Mouse (Mus musculus) liver, embryonic 14.5 days (tissue): ENCODE measurements at regions not wholly inside any gene's neighbourhood (a gene's known extent, or its start where the extent isn't known, plus 50 kb on each side); places are given as distances from the start of the nearest gene placed in this dataset.

Source experiments
- ATAC-seq: fragments of 200-750 bp; cut with Nextera tagmentation; 2 replicates; pipeline ENCODE4 v1.8.0; 2017; ENCODE audit warnings: moderate number of reproducible peaks, mild to moderate bottlenecking, moderate library complexity; ENCODE audit not compliant: insufficient read depth
- DNase-seq, 3 experiments: peaks; one replicate each; pipeline ENCODE4 v3.0.0-alpha.2; 2012 to 2013; ENCODE audit warnings: low read depth in 3 of 3, low spot score in 3 of 3
- H3K27ac ChIP-seq: fragments of 300-500 bp; sonication (generic); 2 replicates; pipeline ENCODE4 v1.5.1; 2014; ENCODE audit warnings: moderate library complexity, mild to moderate bottlenecking, control low read depth, inconsistent platforms
- H3K27me3 ChIP-seq: fragments of 300-500 bp; sonication (generic); 2 replicates; pipeline ENCODE4 v1.6.1; 2014; ENCODE audit warnings: mild to moderate bottlenecking, low read length, moderate library complexity; ENCODE audit not compliant: control insufficient read depth, insufficient read depth
- H3K36me3 ChIP-seq: fragments of 300-500 bp; sonication (generic); replicated peaks from 2 replicates; pipeline ENCODE4 v1.6.1; 2014; ENCODE audit warnings: low read depth; ENCODE audit not compliant: control insufficient read depth, insufficient read depth
- H3K4me1 ChIP-seq, 2 experiments: fragments of 200-500 bp in 1 of 2; fragments of 300-500 bp in 1 of 2; sonication (generic) in 1 of 2; replicated peaks; 2 replicates each; pipeline ENCODE4 v1.6.1; 2012 to 2014; ENCODE audit warnings: antibody characterized with exemption in 1 of 2, inconsistent platforms in 1 of 2, low read length in 1 of 2; ENCODE audit not compliant: control insufficient read depth in 2 of 2, insufficient read depth in 2 of 2
- H3K4me2 ChIP-seq: fragments of 300-500 bp; sonication (generic); 2 replicates; pipeline ENCODE4 v1.6.1; 2014; ENCODE audit warnings: low read depth, mild to moderate bottlenecking, control low read depth, moderate library complexity
- H3K4me3 ChIP-seq, 2 experiments: fragments of 200-500 bp in 1 of 2; fragments of 300-500 bp in 1 of 2; sonication (generic) in 1 of 2; 2 replicates each; pipeline ENCODE4 v1.5.1; 2012 to 2014; ENCODE audit warnings: low read depth in 2 of 2, low read length in 2 of 2, mild to moderate bottlenecking in 2 of 2, control low read depth in 1 of 2, inconsistent platforms in 1 of 2, moderate library complexity in 1 of 2; ENCODE audit not compliant: insufficient read depth in 1 of 2
- H3K9ac ChIP-seq: fragments of 300-500 bp; sonication (generic); replicated peaks from 2 replicates; pipeline ENCODE4 v1.6.1; 2014; ENCODE audit warnings: mild to moderate bottlenecking, control low read depth, moderate library complexity
- H3K9me3 ChIP-seq: fragments of 300-500 bp; sonication (generic); 2 replicates; pipeline ENCODE4 v1.6.1; 2016; ENCODE audit warnings: low read length, mixed read lengths; ENCODE audit not compliant: control insufficient read depth
- CTCF ChIP-seq: IDR thresholded peaks from 2 replicates; pipeline ENCODE4 v1.5.1; 2016; ENCODE audit warnings: antibody characterized with exemption, low read depth, control low read depth
- EP300 ChIP-seq: IDR thresholded peaks from 2 replicates; pipeline ENCODE4 v1.6.1; 2016; ENCODE audit warnings: antibody characterized with exemption, low read depth
- WGBS: fragments of 180-500 bp; shearing (Covaris S2); extraction: QIAGEN DNeasy Blood & Tissue Kit; methylation state at CpG from one replicate; pipeline ENCODE4 v1.1.7; 2014; ENCODE audit not compliant: insufficient replicate concordance; 5-methylcytosine and 5-hydroxymethylcytosine counted together

DNA sequence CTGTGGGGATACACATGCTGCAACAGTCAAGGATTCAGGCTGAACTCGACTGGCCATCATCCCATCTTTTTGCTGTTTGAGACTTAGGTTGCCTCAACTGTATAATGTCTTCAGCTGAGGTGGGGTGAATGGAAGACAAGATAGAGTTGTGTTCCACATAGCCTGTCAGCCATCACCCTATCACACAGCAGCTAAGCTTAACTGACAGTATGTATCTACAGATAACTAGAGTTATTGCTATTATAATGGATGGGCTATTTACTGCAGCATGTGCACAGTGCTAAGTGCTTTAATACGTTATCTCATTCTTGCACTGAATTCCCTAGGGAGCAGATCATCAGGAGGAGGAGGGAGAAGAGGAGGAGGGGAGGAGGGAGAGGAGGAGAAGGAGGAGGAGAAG lies 340.9 kb downstream of the Sox9 start:
- H3K4me3 ChIP-seq: no peak overlapping the region
- H3K9me3 ChIP-seq: no peaks in the 10 kb centered on the region
- H3K4me2 ChIP-seq: no peak overlapping the region
- TF ChIP-seq CTCF (no peak), EP300 (no peak)
- no peaks in the 10 kb centered on the region for H3K36me3 ChIP-seq
- no peak for DNase-seq
- 40% methylated on average over 2 of the region's 2 CpGs for WGBS
- H3K4me1 ChIP-seq: no peaks in the 10 kb centered on the region
- H3K9ac ChIP-seq: no peak overlapping the region
- ATAC-seq: no peak
- H3K27me3 ChIP-seq: no peaks in the 10 kb centered on the region
- no peak overlapping the region for H3K27ac ChIP-seq

DNA sequence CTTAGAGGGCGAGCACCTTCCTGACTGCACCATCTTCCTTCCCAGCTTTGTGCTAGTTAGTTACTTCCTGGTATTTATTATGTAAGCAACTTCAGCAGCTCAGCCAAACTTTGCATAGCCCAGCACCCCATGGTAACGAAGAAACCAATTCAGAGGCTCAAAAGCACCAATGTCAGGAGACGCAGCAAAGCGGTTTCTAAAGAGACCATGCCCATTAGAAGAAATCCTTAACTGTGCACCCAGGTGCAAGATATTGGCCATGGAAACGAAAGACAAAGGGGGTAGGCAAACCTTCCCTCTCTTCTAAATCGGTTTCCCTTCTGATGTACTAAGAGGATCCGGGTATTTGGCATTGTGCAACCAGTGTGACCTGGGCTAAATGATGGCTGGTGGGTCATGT lies 343.8 kb downstream of the Sox9 start:
- no peak for ATAC-seq
- Histone ChIP-seq H3K4me2 (no peak overlapping the region), H3K9me3 (no peaks in the 10 kb centered on the region), H3K9ac (no peak overlapping the region), H3K4me1 (peaks cover 0 to 10% of the 10 kb centered on the region in 2 experiments; a peak in 2 of 4 replicates), H3K4me3 (no peak overlapping the region), H3K27ac (no peak overlapping the region), H3K27me3 (no peaks in the 10 kb centered on the region), H3K36me3 (no peaks in the 10 kb centered on the region)
- DNase-seq: no peak
- WGBS: 54% methylated on average over 7 of the region's 7 CpGs
- no peak for TF ChIP-seq CTCF
- TF ChIP-seq EP300: no peak

DNA sequence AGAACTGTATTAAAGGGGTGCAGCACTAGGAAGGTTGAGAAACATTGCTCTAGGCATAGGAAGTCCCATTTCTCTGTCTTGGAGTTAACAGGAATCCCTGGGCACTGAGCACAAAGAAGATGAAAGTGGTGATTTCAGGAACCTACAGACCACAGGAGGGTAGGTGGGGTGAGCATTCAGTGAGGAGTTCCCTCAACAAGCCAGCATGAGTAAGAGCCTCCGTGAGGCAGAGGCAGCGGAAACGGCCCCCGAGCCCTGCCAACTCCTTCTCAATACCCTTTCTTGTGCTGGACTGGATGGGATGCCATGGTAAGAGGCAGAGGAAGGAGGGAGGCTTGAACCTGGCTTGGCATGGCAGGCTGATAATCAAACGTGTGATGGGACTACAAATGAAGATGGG lies 347.2 kb downstream of the Sox9 start:
- Histone ChIP-seq H3K4me1 (peaks cover 0 to 12% of the 10 kb centered on the region in 2 experiments; a peak in 3 of 4 replicates), H3K36me3 (no peaks in the 10 kb centered on the region), H3K9me3 (no peaks in the 10 kb centered on the region), H3K27ac (no peak overlapping the region), H3K9ac (no peak overlapping the region), H3K27me3 (no peaks in the 10 kb centered on the region), H3K4me3 (no peak overlapping the region), H3K4me2 (no peak overlapping the region)
- ATAC-seq (no peak), DNase-seq (no peak)
- WGBS: 82% methylated on average over 5 of the region's 5 CpGs
- no peak for TF ChIP-seq EP300
- no peak for TF ChIP-seq CTCF

DNA sequence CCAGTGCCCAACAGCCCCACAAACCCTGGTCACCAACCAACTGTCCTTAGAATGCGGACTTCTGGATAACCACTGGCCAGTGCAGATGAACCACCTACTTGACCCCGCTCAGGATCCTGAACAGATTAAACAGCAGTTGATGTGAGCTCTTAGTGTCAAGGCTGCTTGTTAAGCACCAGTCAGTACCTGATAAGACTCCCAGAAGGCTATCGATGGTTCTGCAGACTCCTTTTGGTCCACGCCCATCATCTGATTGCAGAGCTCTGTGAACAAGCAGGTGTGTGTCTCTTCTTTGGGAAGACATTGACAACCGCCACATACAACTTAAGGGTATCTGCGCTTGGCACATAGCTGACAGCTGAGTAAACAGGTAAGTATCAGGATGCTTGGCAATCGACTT lies 348.0 kb downstream of the Sox9 start:
- Histone ChIP-seq H3K4me2 (no peak overlapping the region), H3K4me3 (no peak overlapping the region), H3K27me3 (no peaks in the 10 kb centered on the region), H3K4me1 (peaks cover 0 to 12% of the 10 kb centered on the region in 2 experiments; a peak in 3 of 4 replicates), H3K9ac (no peak overlapping the region), H3K27ac (no peak overlapping the region), H3K9me3 (no peaks in the 10 kb centered on the region), H3K36me3 (no peaks in the 10 kb centered on the region)
- WGBS: 45% methylated on average over 7 of the region's 7 CpGs
- ATAC-seq (peak; percentile 60), DNase-seq (peak in 1 of 3 experiments; percentile 30)
- TF ChIP-seq CTCF: no peak
- TF ChIP-seq EP300: peak; percentile 77

DNA sequence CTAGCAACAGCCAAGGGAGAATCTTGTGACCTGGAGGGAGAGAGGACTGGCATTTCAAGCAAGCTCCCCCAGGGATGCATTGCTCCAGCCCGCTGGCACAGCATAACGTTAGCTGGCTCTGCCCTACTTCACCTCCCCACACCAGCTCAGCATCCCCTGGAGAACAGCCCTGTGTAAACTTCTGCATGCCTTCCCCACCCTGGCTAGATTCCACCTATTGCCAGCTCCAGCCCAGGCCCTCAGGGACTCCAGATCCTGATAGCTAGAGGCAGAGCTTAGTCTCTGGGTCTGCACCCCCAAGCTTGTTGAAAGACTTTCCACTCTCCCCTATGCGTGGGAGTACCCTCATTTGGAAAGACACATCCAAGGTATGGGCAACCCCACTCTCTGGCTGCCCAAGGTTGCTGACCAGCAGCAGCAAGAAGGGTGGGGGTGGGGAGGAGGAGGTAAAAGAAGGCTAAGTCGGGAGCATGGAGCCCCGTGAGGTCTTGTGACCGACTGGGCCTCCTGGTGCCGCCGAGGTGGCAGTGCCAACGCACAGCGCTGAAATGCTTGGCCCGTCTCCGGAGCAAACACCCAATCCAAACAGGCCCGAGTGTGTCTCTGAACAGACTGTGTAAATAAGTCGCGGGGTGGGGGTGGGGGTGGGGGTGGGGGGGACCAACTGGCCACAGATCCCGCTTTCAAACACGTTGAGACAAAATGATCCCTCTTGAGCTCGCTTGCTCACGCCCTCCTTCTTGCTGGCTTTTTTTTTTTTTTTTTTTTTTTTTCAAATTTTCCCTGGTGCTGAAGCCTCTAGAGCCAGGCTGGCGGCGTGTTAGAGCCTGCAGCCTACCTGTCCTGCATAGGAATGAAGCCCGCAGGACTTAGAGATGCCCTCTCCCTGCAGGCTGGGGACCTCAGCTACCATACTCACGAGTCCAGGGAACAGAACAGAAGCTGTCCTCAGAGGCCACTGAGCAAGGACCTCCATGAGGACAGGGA lies 350.3 kb downstream of the Sox9 start:
- no peak overlapping the region for H3K4me3 ChIP-seq
- no peak for DNase-seq
- H3K9me3 ChIP-seq: no peaks in the 10 kb centered on the region
- H3K27me3 ChIP-seq: no peaks in the 10 kb centered on the region
- 63% methylated on average over 23 of the region's 23 CpGs for WGBS
- peaks cover 0 to 12% of the 10 kb centered on the region in 2 experiments; a peak in 3 of 4 replicates for H3K4me1 ChIP-seq
- H3K27ac ChIP-seq: no peak overlapping the region
- H3K4me2 ChIP-seq: peak overlapping the region; percentile 31
- TF ChIP-seq EP300: no peak
- TF ChIP-seq CTCF: no peak
- ATAC-seq: no peak
- no peaks in the 10 kb centered on the region for H3K36me3 ChIP-seq
- no peak overlapping the region for H3K9ac ChIP-seq
